Mouse (Mus musculus): ENCODE measurements around the gene Ndufaf2.

The Ndufaf2 gene

GRCm38 (mm10) chr13:108144086-108144485, 14.3 kb downstream of the Ndufaf2 start:
- DNase-seq (ENCODE audit: extremely low read depth, low read depth): no peak

GRCm38 (mm10) chr13:108138403-108138977, 19.9 kb downstream of the Ndufaf2 start:
- DNase-seq (ENCODE audit: extremely low read depth, low read depth): no peak

DNA sequence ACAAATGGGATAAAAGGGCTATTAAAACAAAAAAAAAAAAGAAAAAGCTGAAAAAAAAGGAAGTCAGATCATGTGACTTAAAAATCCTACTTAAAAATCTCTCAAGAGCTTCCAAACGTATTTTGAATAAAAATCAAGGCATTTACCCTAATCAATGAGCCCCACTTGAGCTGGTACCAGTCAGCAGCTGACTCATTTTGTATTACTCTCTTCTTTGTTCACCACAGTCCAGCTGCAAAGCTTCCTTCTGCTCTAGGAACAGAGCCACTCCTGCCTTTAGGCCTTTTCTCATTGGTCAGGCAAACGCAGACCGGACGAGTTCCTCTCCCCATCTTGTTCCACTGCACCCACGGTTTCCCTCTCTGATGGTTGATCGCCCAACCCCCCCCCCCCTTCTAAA, 22.8 kb downstream of the Ndufaf2 start:
- DNase-seq (ENCODE audit: extremely low read depth, low read depth): no peak

- no peak for DNase-seq (ENCODE audit: extremely low read depth, low read depth)
These were observed 26.2 kb downstream of the Ndufaf2 start for GRCm38 (mm10) chr13:108132031-108132819.

DNA sequence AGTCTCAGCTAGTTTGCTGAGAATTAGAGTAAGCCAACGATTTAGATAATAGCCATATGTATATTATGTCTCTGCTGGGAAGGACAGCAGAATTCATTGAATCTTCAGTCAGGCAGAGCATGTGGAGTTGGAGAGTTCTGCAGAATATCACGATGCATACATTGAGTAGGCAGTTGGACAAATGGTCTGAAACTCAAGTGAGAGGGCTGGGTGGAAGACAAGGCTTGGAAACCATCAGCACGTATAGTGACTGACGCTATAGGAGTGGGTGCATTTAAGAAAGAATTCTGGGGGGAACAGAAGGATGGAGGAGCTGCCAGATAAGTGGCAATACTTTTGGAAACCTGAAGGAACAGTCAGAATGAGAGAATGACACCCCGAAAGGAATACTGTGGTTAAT, 27.7 kb downstream of the Ndufaf2 start:
- DNase-seq (ENCODE audit: extremely low read depth, low read depth): no peak

DNA sequence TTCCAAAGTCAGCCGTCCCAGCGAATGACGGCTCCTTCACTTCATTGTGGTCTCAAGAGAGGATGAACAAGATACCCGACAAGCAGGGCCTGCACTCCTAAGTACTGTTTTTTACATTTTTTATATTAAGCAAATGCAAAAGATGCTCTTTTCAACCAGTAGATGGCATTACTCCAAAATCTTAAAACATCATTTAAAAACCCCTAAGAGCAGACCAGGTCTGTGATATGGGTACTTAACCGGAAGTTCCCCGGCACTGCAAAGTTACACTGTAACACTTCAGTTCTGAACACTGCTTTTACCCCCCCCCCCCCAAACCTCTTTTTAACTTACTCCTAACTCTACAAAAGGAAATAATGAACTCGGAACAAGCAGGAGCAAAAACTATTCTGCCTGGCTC, 29.4 kb downstream of the Ndufaf2 start:
- DNase-seq (ENCODE audit: extremely low read depth, low read depth): no peak

DNA sequence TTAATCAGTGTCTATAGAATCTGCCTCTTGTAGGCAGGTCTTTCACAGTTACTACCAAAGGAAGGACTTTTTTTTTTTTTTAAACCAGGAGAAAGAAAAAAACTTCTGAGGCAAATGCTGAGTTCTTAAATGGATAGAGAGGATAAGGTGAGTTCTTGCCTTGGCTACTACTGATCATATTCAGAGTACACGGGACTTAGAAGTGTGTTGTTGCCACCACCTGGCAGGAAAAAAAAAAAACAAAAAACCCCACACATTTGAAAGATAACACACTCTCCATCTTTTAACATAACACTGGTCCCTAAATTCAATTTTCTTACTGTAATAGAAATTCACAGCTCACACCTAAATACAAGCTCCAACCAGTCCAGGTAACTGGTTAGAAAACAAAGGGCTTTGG, 30.5 kb downstream of the Ndufaf2 start:
- no peak for DNase-seq (ENCODE audit: extremely low read depth, low read depth)

DNA sequence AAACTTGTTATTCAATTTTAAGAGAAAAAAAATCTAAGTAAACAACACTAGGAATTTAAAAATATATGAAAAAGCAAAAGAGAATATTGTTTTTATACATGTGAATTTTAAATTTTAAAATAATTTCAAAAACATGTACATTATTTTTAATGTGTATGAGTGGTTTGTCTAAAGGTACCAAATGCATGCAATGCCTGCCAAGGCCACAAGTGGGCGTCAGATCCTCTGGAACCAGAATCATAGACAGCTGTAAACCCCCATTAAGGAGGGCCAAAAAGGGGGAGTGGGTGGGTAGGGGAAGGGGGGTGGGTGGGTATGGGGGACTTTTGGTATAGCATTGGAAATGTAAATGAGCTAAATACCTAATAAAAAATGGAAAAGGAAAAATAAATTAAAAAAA, 31.3 kb downstream of the Ndufaf2 start:
- peak; percentile 10 for DNase-seq (ENCODE audit: extremely low read depth, low read depth)

DNA sequence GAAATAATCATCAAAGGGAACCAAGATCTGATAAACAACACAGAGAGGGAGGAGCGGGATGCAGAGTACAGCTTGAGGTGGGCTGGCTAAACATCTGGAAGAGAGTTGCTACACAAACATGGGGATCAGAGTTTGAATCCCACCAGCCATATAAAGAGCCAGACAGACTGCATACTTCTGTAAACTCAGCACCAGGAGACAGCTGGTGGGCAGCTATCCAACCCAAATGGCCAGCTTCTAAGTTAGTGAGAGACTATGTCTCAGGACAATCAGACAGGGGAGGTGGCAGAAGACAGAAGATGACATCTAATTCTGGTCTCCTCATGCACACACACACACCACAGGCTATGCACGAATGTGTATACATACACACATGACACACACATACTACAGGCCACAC, 32.2 kb downstream of the Ndufaf2 start:
- no peak for DNase-seq (ENCODE audit: extremely low read depth, low read depth)

DNA sequence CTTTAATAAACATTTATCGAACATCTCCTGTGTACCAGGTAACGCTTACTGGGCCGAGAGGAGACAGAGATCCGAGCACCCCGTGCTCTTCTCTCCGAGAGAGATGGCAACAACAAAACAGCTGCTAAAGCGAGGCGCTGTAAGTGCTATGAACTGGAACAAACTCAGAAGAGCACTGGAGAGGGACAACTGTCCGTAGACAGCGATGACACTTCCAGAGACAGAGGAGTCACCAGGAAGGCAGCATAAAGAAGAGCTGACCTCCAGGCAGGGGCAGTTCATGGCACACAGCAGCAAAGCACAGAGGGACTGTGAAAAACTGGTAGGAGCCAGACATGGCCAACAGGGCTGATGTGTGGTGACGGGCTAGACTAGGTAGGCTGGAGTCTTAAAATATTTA, 34.3 kb downstream of the Ndufaf2 start:
- no peak for DNase-seq (ENCODE audit: extremely low read depth, low read depth)

DNA sequence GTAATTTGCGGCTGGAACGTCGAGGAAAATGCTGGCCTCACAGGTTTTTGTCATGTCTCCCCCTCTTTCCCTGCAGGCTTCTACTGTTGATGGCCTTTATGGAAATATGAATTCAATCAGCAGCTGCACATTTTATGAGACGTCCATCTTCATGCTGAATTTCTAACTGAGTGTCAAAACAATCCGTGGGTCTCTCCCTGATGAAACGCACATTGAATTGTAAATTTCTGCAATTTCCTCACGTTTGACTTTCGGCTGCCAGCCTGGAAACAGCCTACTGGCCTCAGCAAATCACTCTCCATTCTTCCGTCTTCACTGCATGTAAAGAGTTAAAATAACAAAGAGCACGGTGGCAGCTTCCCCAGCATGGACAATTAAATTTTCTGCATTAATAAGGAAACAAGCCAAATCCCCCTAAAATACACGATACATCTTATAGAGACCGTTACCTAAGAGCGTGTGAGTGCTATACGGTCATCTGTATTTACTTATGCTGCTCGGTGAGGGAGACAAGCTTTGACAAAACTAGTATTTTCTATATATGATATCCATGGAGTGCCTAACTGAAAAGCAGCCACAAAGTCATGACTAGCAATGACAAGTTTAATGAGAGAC, 35.2 kb downstream of the Ndufaf2 start:
- DNase-seq (ENCODE audit: extremely low read depth, low read depth): no peak

- no peak for DNase-seq (ENCODE audit: extremely low read depth, low read depth)
These were observed 38.8 kb downstream of the Ndufaf2 start for GRCm38 (mm10) chr13:108119411-108120310.

GRCm38 (mm10) chr13:108118188-108118587, 40.2 kb downstream of the Ndufaf2 start:
- DNase-seq (ENCODE audit: extremely low read depth, low read depth): no peak

GRCm38 (mm10) chr13:108117654-108118053, 40.8 kb downstream of the Ndufaf2 start:
- no peak for DNase-seq (ENCODE audit: extremely low read depth, low read depth)

DNA sequence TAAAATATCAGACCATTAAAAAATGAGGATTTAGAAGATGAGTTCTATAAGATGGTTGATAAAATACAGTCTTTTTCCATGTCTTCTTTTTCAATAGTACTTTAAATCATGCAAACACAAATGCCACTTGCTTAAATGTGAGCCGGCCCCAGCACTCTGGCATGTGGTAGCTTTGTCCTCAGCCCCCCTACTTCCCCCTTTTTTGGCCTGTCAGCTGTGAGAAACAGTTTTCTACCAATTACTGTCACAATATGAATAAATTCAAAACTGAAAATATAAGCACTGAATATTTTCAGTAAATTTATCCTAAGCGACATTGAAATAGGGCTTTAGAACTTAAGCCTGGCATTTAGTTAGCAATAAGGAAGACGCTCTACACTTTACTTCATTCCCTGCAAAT, 44.2 kb downstream of the Ndufaf2 start:
- DNase-seq (ENCODE audit: extremely low read depth, low read depth): no peak

GRCm38 (mm10) chr13:108113536-108113935, 44.9 kb downstream of the Ndufaf2 start:
- DNase-seq (ENCODE audit: extremely low read depth, low read depth): no peak

- no peak for DNase-seq (ENCODE audit: extremely low read depth, low read depth)
These were observed 47.5 kb downstream of the Ndufaf2 start for GRCm38 (mm10) chr13:108110929-108111328.

DNA sequence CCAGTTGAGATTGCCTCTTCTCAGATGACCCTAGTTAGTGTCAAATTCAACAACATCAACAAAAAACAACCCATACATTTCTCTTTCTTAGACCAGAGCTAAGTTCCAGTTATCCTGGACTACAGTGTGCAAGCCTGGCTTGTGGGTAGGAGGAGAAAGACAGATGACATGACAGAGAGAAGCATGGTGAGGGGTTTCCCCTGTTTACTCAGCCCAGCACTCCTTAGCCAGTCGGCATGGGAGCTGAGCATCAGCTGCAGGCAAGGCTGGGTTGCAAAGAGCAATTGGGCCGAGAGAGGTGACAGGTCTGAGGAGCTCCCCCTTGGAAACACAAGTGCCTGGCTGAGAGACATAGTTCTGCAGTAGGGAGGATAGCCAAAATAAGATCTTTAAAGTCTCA, 57.7 kb downstream of the Ndufaf2 start:
- no peak for DNase-seq (ENCODE audit: extremely low read depth, low read depth)

DNA sequence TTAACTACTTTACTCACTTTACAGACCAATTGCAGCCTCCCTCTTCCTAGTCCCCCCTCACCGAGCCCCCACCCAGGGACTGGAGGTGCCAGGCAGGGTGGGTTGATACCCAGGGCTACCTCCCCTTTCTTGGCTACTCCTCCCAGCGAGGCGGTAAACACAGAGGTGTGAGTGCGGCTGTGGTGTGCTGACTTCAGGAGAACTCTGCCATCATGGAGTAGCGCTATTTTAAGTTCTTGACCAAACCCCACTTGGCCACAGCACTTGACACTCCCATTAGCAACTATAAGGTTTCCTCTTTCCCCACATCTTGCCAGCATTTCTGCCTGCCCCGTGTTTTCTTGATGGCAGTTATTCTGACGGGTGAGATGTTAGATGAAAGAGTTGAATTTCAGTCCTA, 62.0 kb downstream of the Ndufaf2 start:
- no peak for DNase-seq (ENCODE audit: extremely low read depth, low read depth)

GRCm38 (mm10) chr13:108095617-108096016, 62.8 kb downstream of the Ndufaf2 start:
- DNase-seq (ENCODE audit: extremely low read depth, low read depth): no peak

DNA sequence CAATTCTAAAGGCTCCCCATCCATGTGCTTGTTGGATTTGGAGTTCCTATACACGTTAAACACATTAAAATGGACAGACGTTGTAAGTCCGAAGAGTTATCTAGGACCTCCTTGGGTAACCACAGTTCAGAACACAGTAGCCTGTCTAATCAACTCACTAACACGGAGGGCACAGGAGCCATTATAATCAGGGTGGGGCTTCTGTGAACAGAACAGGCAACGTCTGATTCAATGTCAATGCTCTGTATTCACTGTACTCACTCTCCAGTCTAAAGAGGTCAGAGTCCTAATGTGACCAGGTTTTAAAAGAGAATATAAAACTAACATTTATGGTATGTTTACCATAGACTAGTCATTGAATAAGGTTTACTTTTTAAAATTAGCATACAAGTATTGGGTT, 63.7 kb downstream of the Ndufaf2 start:
- DNase-seq (ENCODE audit: extremely low read depth, low read depth): no peak

DNA sequence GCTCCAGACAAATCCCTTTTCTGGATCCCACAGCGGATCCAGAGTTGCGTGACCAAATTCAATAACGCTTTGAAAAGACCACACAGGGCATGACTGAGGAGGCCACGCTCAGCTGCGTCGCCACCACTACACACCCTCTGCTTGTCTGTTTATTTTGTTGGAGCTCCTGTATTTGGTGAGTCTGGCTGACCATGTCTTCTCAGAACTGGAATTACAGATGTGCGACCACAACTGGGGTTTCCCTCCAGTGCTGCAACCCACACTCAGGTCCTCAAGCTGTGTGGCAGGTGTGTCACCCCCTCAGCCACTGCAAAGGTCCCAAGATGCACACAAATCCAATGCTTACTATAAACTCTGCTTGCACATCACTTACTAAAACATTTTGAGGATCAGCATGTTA, 66.1 kb downstream of the Ndufaf2 start:
- DNase-seq (ENCODE audit: extremely low read depth, low read depth): no peak
